Mouse (Mus musculus) thymus, postnatal 14 days (tissue): ENCODE measurements around the gene Gm49383.

Experiments
- DNase-seq: peaks from one replicate; pipeline ENCODE4 v3.0.0; 2021

Gm49383 gene

GRCm38 (mm10) chr12:69196444-69197377 is at the start of gene Gm49383:
Gene Gm49383, minus strand, starts transcription at chr12:69197104.
- peak; percentile 67 for DNase-seq

GRCm38 (mm10) chr12:69241771-69242431 is 45.0 kb upstream of the Gm49383 start:
- peak; percentile 55 for DNase-seq

GRCm38 (mm10) chr12:69241405-69241770 is 44.5 kb upstream of the Gm49383 start:
- no peak for DNase-seq

- DNase-seq = no peak
These were observed 44.0 kb upstream of the Gm49383 start, which contains the start of gene Klhdc1 for GRCm38 (mm10) chr12:69240876-69241275. Gene Klhdc1, plus strand, starts transcription at chr12:69241176.

GRCm38 (mm10) chr12:69238284-69238683 is 41.4 kb upstream of the Gm49383 start:
- DNase-seq = no peak

GRCm38 (mm10) chr12:69235782-69236181 is 38.9 kb upstream of the Gm49383 start:
- no peak for DNase-seq

- peak; percentile 41 for DNase-seq
These were observed 32.3 kb upstream of the Gm49383 start for GRCm38 (mm10) chr12:69229251-69229650.

GRCm38 (mm10) chr12:69227776-69228466 is 31.0 kb upstream of the Gm49383 start, which contains the start of gene Pole2:
Gene Pole2, minus strand, starts transcription at chr12:69228195.
- peak; percentile 88 for DNase-seq

GRCm38 (mm10) chr12:69220613-69221277 is 23.8 kb upstream of the Gm49383 start:
- DNase-seq = no peak

- DNase-seq = no peak
These were observed 19.7 kb upstream of the Gm49383 start for GRCm38 (mm10) chr12:69216587-69216986.

- no peak for DNase-seq
These were observed 18.3 kb upstream of the Gm49383 start for GRCm38 (mm10) chr12:69215000-69215785.

GRCm38 (mm10) chr12:69214393-69214792 is 17.5 kb upstream of the Gm49383 start:
- DNase-seq = no peak

- no peak for DNase-seq
These were observed 16.4 kb upstream of the Gm49383 start for GRCm38 (mm10) chr12:69213186-69213777.

GRCm38 (mm10) chr12:69211057-69211456 is 14.2 kb upstream of the Gm49383 start:
- DNase-seq = peak; percentile 29

- no peak for DNase-seq
These were observed 13.4 kb upstream of the Gm49383 start for GRCm38 (mm10) chr12:69210056-69210979.

- DNase-seq = no peak
These were observed 11.6 kb upstream of the Gm49383 start for GRCm38 (mm10) chr12:69208520-69208919.

- DNase-seq = no peak
These were observed 11.0 kb upstream of the Gm49383 start for GRCm38 (mm10) chr12:69207926-69208325.

- DNase-seq = no peak
These were observed 10.5 kb upstream of the Gm49383 start for GRCm38 (mm10) chr12:69207396-69207795.

GRCm38 (mm10) chr12:69204052-69204833 is 7.3 kb upstream of the Gm49383 start, which contains the start of gene Gm49384:
Gene Gm49384, minus strand, starts transcription at chr12:69204267.
- DNase-seq = no peak
